Mouse (Mus musculus): Measurements from ENCODE around the gene Plcb2. TPM values are rescaled to one million over a fixed set of nuclear protein-coding genes. Genes with fewer than 3 reads are reported as not detected.

The Plcb2 gene
- total RNA-seq, 4 experiments from 2014 or later, result 0.15 to 0.27 (median 0.27) TPM; not detected in 1

- no peak for DNase-seq (ENCODE audit: low spot score in 2 of 2)
These were observed 4.3 kb downstream of the Plcb2 start for GRCm38 (mm10) chr2:118723693-118724486.

- DNase-seq (ENCODE audit: low spot score in 2 of 2), result peak; percentile 33 to 45
These were observed 11.6 kb downstream of the Plcb2 start for GRCm38 (mm10) chr2:118716677-118717076.

- no peak for DNase-seq (ENCODE audit: low spot score in 2 of 2)
These were observed 14.0 kb downstream of the Plcb2 start for GRCm38 (mm10) chr2:118714230-118714629.

GRCm38 (mm10) chr2:118713631-118714030, 14.6 kb downstream of the Plcb2 start:
- no peak for DNase-seq (ENCODE audit: low spot score in 2 of 2)

GRCm38 (mm10) chr2:118711038-118711494, 17.2 kb downstream of the Plcb2 start:
- no peak for DNase-seq (ENCODE audit: low spot score in 2 of 2)

GRCm38 (mm10) chr2:118709655-118710221, 18.5 kb downstream of the Plcb2 start:
- no peak for DNase-seq (ENCODE audit: low spot score in 2 of 2)

- no peak for DNase-seq (ENCODE audit: low spot score in 2 of 2)
These were observed 19.8 kb downstream of the Plcb2 start for GRCm38 (mm10) chr2:118708472-118708871.

- DNase-seq (ENCODE audit: low spot score in 2 of 2), result no peak
These were observed 21.8 kb downstream of the Plcb2 start for GRCm38 (mm10) chr2:118706436-118706835.

- no peak for DNase-seq (ENCODE audit: low spot score in 2 of 2)
These were observed 24.1 kb downstream of the Plcb2 start, which contains the start of gene Ankrd63 for GRCm38 (mm10) chr2:118703913-118704730. Ankrd63 (minus strand) TSS chr2:118703963.

- DNase-seq (ENCODE audit: low spot score in 2 of 2), result peak in 1 of 2 experiments; percentile 40
These were observed 25.1 kb downstream of the Plcb2 start for GRCm38 (mm10) chr2:118702883-118703761.

GRCm38 (mm10) chr2:118701971-118702882, 26.0 kb downstream of the Plcb2 start:
- no peak for DNase-seq (ENCODE audit: low spot score in 2 of 2)

- no peak for DNase-seq (ENCODE audit: low spot score in 2 of 2)
These were observed 27.1 kb downstream of the Plcb2 start for GRCm38 (mm10) chr2:118701161-118701560.

- DNase-seq (ENCODE audit: low spot score in 2 of 2), result peak; percentile 64 to 66
These were observed 27.8 kb downstream of the Plcb2 start for GRCm38 (mm10) chr2:118700179-118701062.

GRCm38 (mm10) chr2:118697955-118698354, 30.3 kb downstream of the Plcb2 start:
- DNase-seq (ENCODE audit: low spot score in 2 of 2), result no peak

- no peak for DNase-seq (ENCODE audit: low spot score in 2 of 2)
These were observed 30.8 kb downstream of the Plcb2 start for GRCm38 (mm10) chr2:118697311-118697877.

- no peak for DNase-seq (ENCODE audit: low spot score in 2 of 2)
These were observed 31.6 kb downstream of the Plcb2 start for GRCm38 (mm10) chr2:118696451-118697308.

GRCm38 (mm10) chr2:118695677-118696232, 32.5 kb downstream of the Plcb2 start:
- no peak for DNase-seq (ENCODE audit: low spot score in 2 of 2)
